Mouse (Mus musculus): Measurements from ENCODE around the gene Snrnp27. TPM values are rescaled to one million over a fixed set of nuclear protein-coding genes. Genes with fewer than 3 reads are reported as not detected.

Gene Snrnp27
- polyA plus RNA-seq, 1 experiment: 8.6 TPM

DNA sequence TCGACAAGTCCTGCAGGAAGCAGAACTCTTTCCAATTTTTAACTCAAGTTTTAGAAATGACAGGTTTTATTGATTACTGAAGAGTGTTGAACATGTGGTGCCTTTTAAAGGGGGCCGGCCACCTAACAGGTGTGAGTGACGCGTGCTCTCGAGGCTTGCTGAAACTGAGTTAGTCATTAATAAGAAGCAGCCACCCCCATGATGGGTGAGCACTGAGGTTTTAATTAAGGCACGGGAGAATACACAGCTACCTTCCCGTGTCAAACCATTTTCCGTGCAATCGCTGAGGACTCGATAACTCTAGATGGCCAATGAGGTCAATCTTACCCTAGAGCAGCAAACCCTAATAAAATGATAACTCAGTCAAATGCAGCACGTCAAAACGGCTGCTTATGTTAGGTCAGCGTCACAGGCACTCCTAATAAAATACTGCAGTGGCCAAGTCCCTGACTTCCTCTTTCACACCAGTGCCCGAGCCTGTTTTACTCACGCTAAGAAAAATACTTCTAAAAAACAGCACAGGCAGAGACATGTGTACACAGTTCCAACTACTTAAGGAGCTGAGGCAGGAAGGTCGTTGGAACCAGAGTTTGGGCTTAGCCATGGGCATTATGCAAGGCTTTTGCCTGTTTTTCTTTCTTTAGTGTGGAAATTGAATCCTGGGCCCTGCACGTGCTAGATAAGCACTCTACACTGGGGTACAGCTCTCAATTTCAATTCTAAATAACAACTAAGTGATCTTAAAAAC, 18.6 kb downstream of the Snrnp27 start:
- 51% methylated on average over 17 of the region's 17 CpGs for WGBS
- DNase-seq (ENCODE audit: low read depth, low spot score): no peak

DNA sequence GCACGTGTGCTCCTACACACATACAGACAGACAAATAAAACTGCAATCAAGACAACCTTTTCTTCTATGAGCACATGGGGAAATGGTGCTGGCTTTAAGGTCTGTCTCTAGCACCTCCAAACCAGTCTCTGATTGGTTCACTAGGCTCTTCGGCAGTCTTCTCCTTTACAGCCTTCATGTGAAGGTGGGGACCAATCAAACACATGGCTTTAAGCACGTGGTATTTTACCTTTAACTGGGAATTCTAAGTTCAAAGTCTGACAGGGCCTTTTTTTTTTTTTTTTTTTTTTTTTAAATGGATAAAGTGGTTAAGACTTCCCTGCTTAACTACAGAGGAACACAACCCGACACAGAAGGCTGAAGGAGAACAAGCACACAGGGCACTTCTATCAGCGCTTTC, 19.2 kb downstream of the Snrnp27 start:
- WGBS: 51% methylated on average over 5 of the region's 5 CpGs
- no peak for DNase-seq (ENCODE audit: low read depth, low spot score)

- DNase-seq (ENCODE audit: low read depth, low spot score): no peak
Measured at GRCm38 (mm10) chr6:86660161-86660877, 24.0 kb downstream of the Snrnp27 start.

GRCm38 (mm10) chr6:86658501-86658900, 25.8 kb downstream of the Snrnp27 start:
- DNase-seq (ENCODE audit: low read depth, low spot score): no peak
- WGBS: 88% methylated on average over 3 of the region's 3 CpGs

More at GRCm38 (mm10) chr6:86660161-86660877, 24.0 kb downstream of the Snrnp27 start:
- WGBS: 63% methylated on average over 9 of the region's 9 CpGs

- DNase-seq (ENCODE audit: low read depth, low spot score): no peak
- 73% methylated on average over 9 of the region's 9 CpGs for WGBS
Measured at GRCm38 (mm10) chr6:86654270-86654916, 29.9 kb downstream of the Snrnp27 start.

DNA sequence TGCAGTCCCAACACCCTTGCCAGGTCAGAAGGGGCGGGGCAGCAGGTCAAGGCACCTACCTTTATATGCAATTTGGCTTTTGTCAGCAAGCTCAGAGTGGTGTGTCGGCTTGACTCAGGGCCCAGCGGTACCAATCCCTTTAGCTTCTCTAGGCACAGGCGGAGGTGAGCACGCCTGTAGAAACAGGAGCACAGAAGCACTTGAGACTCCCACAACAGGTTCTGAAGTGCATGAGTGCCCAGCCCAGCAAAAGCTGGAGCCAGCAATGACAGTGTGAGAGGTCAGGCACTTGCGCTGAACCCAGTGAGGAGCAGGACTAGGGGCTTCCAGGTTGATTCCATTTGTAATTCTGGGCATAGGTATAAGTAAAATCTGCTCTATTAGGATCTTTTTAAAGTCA, 31.3 kb downstream of the Snrnp27 start:
- DNase-seq (ENCODE audit: low read depth, low spot score): no peak
- 88% methylated on average over 6 of the region's 6 CpGs for WGBS

- 49% methylated on average over 7 of the region's 7 CpGs for WGBS
- no peak for DNase-seq (ENCODE audit: low read depth, low spot score)
Measured at GRCm38 (mm10) chr6:86646143-86646542, 38.2 kb downstream of the Snrnp27 start.

DNA sequence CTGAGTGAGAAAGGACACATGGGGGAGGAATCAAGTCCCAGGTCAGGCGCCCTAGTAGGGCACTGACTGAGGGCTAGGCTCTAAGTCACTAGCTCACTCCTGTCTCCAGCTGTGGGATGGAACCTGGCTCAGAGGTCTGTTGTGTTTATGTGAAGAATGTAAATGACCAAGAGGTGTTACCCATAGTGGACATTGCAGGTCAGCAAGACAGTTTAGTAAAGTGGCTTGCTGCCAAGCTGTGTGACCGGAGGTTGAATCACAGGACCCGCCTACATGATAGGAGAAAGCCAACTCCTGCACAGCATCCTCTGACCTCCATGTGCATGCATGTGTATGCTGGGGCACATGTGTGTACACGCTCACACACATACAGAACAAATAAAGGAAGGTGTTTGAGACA, 38.8 kb downstream of the Snrnp27 start:
- WGBS: 55% methylated on average over 4 of the region's 4 CpGs
- DNase-seq (ENCODE audit: low read depth, low spot score): peak; percentile 27

DNA sequence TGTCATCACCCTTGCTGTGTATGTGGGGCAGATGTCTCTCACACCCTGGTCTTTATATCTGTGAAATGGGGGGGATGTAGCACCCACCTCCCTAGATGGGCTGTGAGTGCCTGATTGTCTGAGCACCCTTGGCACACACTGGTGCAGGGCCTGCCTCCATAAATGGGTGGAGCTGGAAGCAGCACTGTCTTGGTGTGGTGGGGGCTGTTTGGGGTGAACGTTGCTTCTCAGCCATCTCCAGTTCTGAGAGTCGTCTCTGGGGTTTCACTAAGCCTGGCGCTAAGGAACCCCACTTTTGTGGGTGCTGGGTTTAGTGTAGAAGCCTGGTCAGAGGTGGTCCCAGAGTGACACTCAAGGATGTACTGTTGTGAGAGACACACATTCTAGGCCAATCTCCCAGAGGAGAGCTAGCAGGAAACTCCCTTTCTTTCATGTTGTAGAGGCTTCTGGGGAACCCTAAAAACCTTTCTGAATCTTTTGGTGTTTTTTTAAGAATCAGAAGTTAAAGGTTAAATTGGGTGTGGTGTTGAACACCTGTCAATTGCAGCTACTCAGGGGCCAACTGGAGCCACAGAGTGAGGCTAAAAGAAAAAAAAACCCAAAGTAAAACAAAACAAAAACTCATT, 39.4 kb downstream of the Snrnp27 start:
- 52% methylated on average over 3 of the region's 3 CpGs for WGBS
- DNase-seq (ENCODE audit: low read depth, low spot score): no peak

DNA sequence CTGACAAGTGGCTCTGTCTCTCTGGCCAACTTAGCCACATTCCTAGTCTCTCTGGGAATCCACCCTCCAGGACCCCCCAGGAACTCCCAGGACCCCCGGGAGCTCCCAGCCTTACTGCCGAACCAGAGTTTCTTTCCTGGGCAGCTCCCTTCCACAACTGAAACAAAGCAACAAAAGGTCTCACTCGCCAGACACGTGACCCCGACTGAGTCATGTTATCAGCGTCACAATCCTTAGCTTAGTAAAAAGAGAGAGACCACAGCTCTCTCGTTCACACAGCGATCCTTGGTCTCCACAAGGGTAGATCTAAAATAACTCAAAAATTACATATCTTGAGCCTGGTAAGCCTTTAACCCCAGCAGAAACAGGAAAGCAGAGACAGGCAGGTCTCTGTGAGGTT, 42.6 kb downstream of the Snrnp27 start:
- 81% methylated on average over 8 of the region's 8 CpGs for WGBS

DNA sequence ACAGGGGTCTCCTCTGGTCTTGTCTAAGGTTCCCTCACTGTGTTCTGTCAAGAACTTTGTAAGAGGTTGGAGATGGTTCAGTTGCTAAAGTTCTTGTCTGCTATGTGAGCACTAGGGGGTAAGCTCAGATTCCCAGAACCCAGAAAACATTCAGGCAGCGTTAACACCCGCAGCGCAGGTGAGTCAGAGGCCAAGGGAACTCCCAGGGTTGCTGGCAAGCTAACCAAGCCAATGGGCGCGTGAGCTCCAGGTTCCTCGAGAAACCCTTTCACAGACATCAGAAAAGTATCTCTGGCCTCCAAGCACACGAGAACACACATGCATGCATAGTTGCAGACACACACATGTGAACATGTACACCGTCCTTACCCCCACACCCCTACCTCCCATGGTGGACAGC, 43.5 kb downstream of the Snrnp27 start:
- no peak for DNase-seq (ENCODE audit: low read depth, low spot score)
- WGBS: 68% methylated on average over 8 of the region's 8 CpGs

More for the DNA sequence above, 42.6 kb downstream of the Snrnp27 start:
- no peak for DNase-seq (ENCODE audit: low read depth, low spot score)

DNA sequence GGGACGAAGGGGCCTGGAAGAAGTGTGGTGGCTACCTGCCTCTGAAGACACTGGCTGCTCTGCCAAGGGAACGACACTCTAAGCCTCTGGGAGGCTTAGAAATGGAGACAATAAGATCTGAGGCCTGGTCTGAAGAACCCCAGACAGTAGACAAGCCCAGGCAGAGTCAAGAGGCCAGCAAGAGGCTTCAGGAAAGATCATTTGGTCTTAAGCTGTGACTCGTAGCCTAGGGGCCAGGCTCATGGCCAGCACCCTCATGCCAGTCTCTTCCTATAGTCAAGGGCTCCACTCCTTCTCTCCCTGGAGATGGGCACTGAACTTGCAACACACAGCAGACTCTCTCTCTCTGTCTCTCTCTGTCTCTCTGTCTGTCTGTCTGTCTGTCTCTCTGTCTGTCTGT, 44.2 kb downstream of the Snrnp27 start:
- no peak for DNase-seq (ENCODE audit: low read depth, low spot score)
- WGBS: 85% methylated on average over 3 of the region's 3 CpGs

DNA sequence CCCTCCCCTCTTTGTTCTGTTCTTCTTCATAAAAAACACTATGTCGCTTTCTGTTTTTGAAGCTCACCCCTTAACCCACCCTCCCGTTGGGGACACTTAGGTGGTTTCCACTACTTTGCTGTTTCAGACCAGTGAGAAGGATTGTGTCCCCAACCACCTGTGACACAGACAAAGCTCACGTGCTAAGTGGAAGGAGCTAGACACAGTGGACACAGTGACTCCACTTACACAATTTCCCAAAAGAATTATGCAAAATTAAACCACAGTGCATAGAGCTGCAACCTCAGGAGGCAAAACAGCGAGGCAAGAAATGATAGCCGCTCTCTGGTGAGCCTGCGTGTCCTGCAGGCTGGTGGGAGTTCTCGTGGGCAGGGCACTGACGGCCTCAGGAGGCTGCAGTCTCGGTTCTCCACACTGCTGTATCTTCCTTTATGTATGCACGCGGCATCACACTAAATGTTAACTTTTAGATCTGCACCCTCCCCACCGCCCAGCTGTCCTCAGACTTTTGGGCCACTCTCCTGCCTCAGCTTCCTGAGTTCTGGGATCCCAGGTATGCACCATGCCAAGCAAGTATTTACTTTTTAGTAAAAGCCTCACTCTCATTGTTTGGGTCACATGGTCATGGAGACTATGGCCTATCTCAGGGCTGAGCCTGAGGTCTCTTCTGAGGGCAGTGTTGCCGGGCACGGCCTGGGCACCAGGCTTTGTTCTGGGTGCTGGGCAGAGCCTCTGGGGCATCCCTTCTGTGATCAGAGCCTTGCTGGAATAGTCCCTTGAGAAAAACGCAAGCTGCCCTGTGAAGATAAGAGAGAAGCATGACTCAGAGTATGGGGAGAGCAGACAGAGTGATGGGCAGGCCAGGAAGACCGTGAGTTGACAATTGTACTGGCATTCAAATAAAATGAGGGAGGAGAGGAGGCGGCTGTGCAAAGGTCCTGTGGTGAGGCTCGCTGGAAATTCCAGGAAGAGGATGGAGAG, 44.9 kb downstream of the Snrnp27 start:
- 78% methylated on average over 18 of the region's 18 CpGs for WGBS
- no peak for DNase-seq (ENCODE audit: low read depth, low spot score)

DNA sequence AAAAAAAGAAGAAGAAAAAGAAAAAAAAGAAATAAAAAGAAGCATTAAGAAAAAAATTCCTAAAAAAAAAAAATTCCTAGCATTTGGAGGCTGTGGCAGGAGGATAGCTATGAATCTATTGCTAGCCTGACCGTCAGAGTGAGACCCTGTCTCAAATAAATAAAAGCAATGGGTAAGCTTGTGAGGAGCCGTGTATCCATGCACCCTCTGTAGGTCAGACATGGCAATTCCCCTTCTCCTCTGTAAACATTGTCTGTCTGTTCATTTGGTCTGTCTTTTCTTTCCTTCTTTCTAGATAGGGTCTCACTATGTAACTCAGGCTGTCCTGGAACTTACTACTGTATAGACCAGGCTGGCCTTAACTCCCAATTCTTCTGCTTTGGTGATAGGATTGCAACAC, 45.9 kb downstream of the Snrnp27 start:
- DNase-seq (ENCODE audit: low read depth, low spot score): no peak
- WGBS: 40% methylated on average over 2 of the region's 2 CpGs

- no peak for DNase-seq (ENCODE audit: low read depth, low spot score)
- 85% methylated on average over 2 of the region's 2 CpGs for WGBS
Measured at GRCm38 (mm10) chr6:86637860-86638259, 46.5 kb downstream of the Snrnp27 start.

- 58% methylated on average over 4 of the region's 4 CpGs for WGBS
- DNase-seq (ENCODE audit: low read depth, low spot score): no peak
Measured at GRCm38 (mm10) chr6:86637171-86637835, 47.0 kb downstream of the Snrnp27 start.

GRCm38 (mm10) chr6:86636495-86636894, 47.8 kb downstream of the Snrnp27 start:
- 29% methylated on average over 2 of the region's 2 CpGs for WGBS
- DNase-seq (ENCODE audit: low read depth, low spot score): peak; percentile 64

DNA sequence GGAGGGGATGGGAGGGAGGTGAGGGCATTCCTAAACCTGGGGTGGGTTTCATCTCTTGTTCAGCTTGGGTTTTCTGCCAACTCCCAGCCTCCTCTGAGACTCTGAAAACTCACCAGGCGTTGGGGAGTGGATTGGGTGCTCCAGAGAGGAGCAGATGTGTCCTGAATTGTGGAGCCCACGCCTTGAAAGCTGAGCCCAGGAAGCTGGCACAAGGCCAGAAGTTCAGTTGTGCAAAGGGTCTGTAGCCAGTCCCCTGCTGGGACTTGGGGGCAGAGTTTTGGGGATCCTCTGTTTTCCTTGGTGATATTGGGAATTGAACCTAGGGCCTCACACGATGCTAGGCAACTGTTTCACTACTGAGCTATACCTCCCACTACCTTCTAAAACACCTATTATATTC, 54.2 kb downstream of the Snrnp27 start:
- no peak for DNase-seq (ENCODE audit: low read depth, low spot score)
- WGBS: 59% methylated on average over 3 of the region's 3 CpGs

GRCm38 (mm10) chr6:86627946-86628345, 56.4 kb downstream of the Snrnp27 start, which contains the start of gene Asprv1:
Asprv1 (plus strand) TSS chr6:86628164.
- no peak for DNase-seq (ENCODE audit: low read depth, low spot score)
- 56% methylated on average over 10 of the region's 10 CpGs for WGBS

Measured in large intestine, adult 2 months (tissue).